1 mouse cellular context compared by ENCODE assay signal in the genomic region with DNA sequence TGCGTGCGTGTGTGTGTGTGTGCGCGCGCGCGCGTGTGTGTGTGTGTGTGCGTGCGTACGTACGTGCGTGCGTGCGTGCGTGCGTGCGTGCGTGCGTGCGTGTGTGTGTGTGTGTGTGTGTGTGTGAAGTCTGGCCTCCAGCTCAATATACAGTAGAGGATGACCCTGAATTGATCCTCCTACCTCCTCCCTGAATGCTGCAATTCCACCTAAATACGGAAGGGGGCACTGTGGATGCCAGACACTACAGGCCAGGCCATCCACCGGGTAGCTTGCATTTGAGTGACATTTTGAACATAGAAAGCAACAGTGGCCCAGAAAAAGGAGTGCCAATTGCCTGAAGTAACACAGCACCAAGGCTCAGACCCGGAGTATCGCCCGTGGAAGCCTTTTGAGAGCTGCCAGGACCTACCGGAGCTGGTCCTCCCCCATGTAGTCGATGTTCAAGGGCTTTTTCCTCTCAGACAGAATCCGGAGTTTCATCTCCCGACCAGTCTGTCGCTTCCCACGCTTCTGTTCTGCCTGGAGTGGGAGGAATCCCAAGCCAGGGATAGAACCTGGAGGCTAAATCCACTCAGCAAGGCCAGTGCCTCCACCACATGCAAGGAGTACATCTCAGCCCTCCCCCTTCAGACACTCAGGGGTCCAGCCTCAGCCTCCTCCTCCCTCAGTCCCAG.
TF ChIP-seq lines count a peak whose summit lies in the region.

No protein-coding gene starts in this region.

TF ChIP-seq in myocyte, 11 proteins besides CTCF, POLR2A, EP300 and RAD21:
- TF ChIP-seq POLR2AphosphoS2 (IDR thresholded peaks at IDR 0.05; ENCODE audit: insufficient read length, low read depth) = peak; percentile 60
- TF ChIP-seq MYOD1 (IDR thresholded peaks at IDR 0.05; ENCODE audit: control insufficient read depth in 1 of 3, insufficient read length in 2 of 3, low read depth in 2 of 3) = no peak
